Mouse (Mus musculus) neutrophil, adult 5-6 weeks (primary cell): ENCODE data around the gene Thbs1. TPM values are rescaled to one million over a fixed set of nuclear protein-coding genes. Genes with fewer than 3 reads are reported as not detected.

Source experiments
- ATAC-seq: fragments of 151-379, 151-347 bp; 2 replicates; pipeline ENCODE4 v1.8.0; 2017; ENCODE audit warnings: mild to moderate bottlenecking, moderate TSS enrichment; ENCODE audit not compliant: insufficient number of reproducible peaks, poor library complexity, low FRiP score, severe bottlenecking; ENCODE audit errors: extremely low read depth
- total RNA-seq: library from RNA; stranded (forward); fragments of 200-1000 nt; gene quantifications from 2 replicates; pipeline ENCODE4 v1.2.3, GENCODE M21; 2017

Gene Thbs1
- 38.7 and 40.7 TPM in 2 replicates for total RNA-seq

- peak; percentile 28; the same call in 1 of the 2 replicates for ATAC-seq
These were observed at the start of gene Thbs1 for GRCm38 (mm10) chr2:118111488-118112131. Gene Thbs1 (plus strand): TSS chr2:118111876.

DNA sequence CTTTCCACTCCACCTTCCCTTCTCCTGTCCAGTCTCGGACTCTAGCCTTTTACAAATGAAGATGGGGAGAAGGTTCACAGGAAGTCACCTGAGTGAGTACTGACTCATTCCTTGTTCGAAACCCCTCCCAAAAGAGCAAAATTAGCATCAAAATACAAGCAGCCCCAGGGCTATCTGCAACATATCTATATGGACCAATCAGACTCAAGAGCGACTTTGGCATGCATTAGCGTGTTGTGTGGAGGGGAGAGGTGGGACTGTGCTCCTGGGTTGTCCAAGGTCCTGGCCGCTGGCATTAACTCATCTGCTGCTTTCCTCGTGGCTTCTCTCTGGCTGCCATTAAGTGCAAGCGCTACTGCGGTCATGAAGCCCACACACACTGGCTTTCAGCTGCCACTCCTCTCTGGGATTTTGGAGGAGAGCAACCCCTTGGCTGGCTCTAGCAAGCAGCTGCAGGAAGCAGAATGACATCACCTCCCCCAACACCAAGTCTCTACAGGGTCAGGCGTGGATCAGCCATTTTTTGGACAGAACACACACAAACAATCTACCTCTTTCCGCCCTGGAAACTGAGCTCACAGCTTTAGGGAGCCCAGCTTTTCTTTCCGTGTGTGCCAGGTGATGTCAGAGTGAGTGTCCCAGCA lies 47.4 kb upstream of the Thbs1 start:
- no peak for ATAC-seq

DNA sequence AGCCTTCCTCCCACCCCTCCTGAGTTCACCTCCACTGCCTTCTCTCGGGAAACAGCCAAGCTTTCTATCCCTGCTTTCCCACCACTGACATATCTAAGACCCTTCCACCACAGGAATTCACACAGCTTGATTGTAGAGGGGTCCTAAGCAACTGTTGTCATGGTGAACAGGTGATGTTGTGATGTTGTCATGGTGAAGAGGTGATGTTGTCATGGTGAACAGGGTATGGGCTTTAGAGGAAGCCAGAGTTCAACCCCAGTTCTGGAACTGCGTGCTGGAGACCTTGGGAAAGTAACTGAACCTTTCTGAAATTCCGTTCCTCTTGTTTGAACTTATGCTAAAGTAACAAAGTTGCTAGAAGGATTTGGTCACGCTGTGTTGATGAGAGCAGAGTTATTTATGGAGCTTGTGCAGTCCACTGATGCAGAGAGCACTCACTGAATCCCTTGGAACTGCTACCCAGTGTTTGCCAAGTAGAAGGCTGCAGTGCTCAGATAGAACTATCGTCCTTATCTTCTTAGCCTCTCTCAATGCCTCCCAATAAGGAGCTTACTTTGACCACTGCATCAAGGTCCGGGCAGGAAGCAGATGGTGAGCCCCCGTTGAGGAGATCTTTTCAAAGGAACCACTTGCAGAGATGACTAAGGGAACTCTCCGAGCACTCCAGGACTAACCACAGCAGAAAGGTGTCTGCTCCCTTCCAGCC lies 45.5 kb upstream of the Thbs1 start:
- ATAC-seq = no peak

- no peak for ATAC-seq
These were observed 41.7 kb upstream of the Thbs1 start for GRCm38 (mm10) chr2:118069975-118070374.

DNA sequence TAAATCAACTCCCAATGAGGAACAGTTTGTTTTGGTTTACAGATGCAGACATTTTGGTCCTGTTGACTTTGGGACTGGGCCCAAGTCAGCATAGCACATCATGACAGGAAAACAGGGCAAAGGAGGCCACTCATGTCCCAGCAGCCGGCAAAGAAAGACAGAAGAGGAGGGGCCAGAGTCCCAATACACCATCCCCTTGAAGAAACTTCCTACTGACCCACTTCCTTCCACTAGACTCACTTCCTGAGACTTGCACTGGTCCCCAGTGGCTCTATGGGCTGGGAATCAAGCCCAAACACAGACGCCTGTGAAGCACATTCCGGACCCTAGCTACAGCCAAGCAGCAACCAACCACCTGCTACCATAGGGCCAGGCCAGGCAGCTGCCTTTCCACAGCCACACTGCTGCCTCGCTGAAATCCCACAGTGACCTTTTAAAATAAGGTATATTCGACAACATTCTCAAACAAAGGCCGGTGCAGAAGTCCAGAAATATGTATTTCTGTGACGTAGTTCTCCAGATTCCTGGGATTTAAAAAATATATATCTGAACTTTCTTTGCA lies 38.8 kb upstream of the Thbs1 start:
- no peak for ATAC-seq

DNA sequence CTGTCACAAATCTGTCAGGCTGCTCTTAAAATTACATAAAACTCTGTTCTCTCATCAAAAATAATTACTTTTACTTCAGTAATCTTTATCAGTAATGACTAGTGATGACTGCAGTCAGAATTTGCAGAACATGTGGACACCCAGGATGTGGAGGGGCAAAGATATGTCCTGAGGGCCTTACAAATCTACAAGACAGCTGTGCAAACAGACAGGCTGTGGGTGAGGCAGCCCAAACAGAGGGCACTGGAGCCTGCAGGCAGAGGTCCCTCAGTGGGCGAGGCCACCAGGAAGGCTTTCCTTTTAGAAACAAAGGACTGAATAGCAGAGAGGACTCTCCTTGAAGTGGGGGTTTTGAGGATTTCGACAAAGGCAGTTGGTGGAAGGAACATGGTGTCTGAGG lies 37.6 kb upstream of the Thbs1 start:
- ATAC-seq = no peak

DNA sequence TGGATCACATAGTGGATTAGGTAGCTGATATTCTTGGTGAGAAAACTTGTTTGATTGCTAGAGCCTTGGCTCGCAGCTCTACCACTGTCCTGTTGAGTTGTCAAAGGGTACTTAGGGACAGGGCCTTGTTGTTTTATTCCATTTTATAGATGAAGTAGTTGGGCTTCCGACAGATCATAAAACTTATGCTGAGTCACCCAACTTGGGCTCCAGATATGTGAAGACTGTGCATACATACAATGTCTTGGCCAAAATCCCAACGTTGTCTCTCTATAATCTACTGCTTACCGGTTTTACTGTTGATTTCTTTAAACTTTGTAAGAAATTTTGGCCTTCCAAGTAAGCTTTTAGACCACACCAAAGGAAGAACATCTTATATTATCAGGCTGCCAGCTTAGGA lies 36.5 kb upstream of the Thbs1 start:
- no peak for ATAC-seq

DNA sequence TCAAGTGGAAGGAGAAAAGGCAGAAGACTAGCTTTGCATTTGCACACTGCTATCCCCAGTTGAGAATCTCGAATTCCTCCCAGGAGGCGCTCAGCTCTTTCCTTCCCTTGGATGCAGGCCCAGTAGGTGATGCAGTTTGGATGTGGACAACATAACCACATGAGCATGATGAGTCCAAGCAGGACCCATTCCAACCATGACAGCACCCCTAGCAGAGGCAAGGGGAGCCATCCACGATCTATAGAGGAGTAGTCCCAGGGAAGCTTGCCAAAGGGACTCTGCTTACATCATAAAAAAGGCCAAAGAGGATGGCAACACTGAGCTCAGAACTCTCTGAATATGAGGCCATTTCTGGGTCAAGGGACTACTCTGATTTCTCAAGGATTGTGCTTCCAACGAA lies 32.5 kb upstream of the Thbs1 start:
- ATAC-seq = no peak

DNA sequence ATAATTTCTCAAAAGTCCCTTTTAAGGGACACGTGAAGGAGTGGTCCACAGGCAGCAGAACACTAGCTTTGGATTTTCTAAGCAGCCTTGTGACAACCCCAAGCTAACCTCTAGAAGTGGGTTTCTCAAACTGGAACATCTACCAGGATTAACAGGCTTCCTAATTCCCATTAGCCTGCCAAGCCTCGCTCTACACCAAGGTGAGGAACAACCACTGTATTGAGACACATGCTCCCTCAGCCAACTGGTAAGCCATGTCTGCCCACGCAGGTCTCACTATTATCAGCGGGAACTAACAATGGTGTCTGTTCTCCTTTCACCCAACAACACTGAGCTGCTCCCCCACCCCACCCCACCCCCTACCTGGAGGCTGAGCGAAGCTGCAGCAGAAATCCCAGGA lies 30.1 kb upstream of the Thbs1 start:
- ATAC-seq = no peak

- ATAC-seq = no peak
These were observed 28.0 kb upstream of the Thbs1 start for GRCm38 (mm10) chr2:118083652-118084051.

- ATAC-seq = no peak
These were observed 27.0 kb upstream of the Thbs1 start for GRCm38 (mm10) chr2:118084693-118085092.

- ATAC-seq = no peak
These were observed 26.0 kb upstream of the Thbs1 start for GRCm38 (mm10) chr2:118085647-118086046.

DNA sequence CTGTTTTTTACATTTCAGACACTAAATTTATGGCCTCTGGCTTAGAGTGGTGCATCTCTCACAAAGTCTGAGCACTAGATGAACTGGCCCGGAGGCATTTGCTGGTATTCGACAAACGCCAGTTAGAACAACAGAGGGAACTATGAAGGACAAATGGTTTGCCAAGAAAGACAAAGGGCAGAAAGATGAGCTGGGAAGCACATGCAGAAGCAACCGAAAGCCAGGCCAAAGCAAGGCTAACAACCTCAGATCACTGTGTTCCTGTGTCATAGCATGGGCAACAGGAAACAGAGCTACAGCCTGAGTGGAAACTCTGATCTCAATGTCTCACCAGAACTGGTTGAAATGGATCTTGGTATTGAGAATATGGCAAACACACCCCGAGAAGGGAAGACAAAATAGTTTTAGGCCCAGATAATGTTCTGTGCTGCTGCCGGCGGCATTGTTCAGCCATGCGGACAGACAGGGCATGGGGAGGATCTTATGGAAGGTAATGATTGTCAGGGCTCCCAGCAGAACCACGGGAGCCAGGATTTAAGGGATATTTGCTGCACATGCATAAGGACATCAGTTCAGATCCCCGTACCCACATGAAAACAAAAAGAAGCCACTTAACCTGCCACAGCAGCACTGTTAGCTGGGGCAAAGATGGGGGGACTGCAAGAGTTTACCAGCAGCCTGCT lies 24.5 kb upstream of the Thbs1 start:
- no peak for ATAC-seq

DNA sequence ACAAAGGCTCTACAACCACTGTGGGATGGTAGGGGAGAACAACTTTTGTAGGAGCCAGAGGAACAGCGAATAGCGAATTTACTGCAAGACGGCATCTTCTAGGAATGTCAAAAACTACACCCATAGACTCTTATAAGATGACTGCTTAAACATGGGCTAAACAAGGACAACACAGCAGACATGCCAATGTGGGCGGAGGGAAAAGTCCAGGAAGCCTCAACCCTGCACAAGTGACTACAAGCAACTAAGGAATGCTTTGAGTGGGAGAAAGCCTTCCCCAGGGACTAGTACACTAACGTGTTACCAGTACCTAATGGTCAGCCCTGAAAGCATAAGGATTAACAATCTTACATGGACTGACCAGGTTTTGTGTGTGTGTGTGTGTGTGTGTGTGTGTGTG lies 20.4 kb upstream of the Thbs1 start:
- ATAC-seq = no peak

GRCm38 (mm10) chr2:118099104-118099503 lies 12.6 kb upstream of the Thbs1 start:
- ATAC-seq = no peak

DNA sequence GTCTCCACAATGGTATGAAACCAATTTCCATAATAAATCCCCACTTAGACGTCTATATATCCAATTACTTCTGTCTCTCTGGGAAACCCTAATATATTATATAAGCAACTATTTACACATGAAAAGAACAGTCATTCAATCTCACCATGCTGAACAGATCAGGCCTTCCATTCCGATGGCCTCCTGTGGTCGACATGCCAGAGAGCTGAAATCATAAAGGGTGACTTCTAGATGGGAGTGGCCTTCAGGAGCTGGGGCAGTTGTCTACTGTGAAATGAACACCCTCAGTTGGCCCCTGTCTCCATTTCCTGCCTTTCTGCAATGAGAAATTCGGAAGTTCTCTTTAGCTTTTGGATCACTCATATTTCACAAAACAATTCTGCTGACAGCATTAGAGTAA lies 9.5 kb upstream of the Thbs1 start:
- no peak for ATAC-seq

GRCm38 (mm10) chr2:118110225-118110915 lies 1.3 kb upstream of the Thbs1 start:
- no peak for ATAC-seq

GRCm38 (mm10) chr2:118111116-118111487 lies 574 bp upstream of the Thbs1 start:
- peak; percentile 65; the same call in 1 of the 2 replicates for ATAC-seq

DNA sequence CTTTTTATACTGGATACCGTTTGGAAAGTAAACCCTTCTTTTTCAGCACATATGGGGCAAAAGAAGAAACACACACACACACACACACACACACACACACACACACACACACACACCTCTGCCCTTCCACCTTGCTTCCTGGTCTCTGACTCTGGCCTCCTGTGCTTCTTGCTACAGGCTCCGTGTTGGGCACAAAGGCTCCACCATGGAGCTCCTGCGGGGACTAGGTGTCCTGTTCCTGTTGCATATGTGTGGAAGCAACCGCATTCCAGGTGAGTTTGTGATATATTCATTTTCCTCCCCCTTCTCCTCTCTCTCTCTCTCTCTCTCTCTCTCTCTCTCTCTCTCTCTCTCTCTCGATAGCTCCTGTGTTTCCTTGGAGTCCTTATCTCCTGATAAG lies 762 bp downstream of the Thbs1 start:
- ATAC-seq = no peak
